Comparison of ENCODE assay signal across 9 mouse cellular contexts in the genomic region with DNA sequence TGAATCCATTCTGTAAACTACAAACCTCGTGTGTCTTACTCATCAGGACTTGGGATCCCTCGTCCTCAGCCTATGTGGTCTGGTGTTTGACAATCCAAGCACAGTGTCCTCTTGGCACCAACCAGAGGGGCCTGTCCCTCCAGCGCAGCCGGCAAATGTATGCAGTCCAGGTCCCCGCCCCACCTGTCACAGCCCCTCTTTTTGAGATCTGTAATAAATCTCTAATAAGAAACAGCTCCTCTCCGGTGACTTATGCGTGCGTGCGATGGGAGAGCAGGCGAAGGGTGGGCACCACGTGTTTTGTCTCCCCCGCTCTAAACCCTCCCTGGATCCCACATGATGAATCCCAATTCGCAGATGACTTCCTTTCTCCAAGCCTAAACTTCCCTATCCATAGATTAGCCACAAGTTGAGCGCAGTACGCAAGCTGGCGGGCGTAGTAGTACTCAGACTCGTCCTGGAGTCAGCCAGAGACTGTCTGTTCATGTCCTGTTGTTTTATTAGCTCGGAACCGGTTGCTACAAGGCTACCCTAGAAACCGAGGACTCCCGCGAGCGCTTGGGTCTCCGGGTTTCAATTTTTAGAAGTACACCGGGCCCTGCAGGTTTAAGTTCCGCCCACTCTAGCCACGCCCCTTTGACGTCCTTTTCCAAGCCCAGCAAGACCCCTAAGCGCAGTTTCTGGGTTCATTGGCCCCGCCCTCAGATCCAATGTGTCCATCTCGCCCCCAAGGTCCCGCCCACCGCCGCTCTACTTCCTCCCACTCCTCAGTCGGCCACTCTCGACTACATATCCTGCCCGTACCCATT. TPM values are rescaled to one million over a fixed set of nuclear protein-coding genes. Genes with fewer than 3 reads are reported as not detected.
A peak's percentile ranks its signal among the peaks of the same experiment; 100 is the strongest.
DNase-seq lines count a peak whose midpoint lies in the region; ATAC-seq and TF ChIP-seq lines count a peak whose summit lies in the region.
"Had no signal": no experiment of that assay in that cellular context is flagged by ENCODE, and none has a peak within 500 bp of the region (broad histone marks: within the 10 kb centered on the region; RNA-seq: fewer than 3 reads in every experiment).

No protein-coding gene starts in this region.

- H3K27me3 ChIP-seq in C2C12 (ENCODE audit: control insufficient read depth, insufficient read depth, insufficient read length), result no peaks in the 10 kb centered on the region
- H3K27me3 ChIP-seq in forebrain, postnatal 0 days (ENCODE audit: insufficient read depth, low read length), result no peaks in the 10 kb centered on the region
- no peaks in the 10 kb centered on the region for H3K27me3 ChIP-seq in midbrain, embryonic 14.5 days (ENCODE audit: control insufficient read depth, insufficient read depth, low read length)
- H3K27me3 ChIP-seq: Patski had no signal

- ATAC-seq in forebrain, postnatal 0 days, result peak; percentile 24
- no peak for ATAC-seq in midbrain, embryonic 14.5 days (ENCODE audit: low FRiP score, low TSS enrichment)

- peaks cover 20% of the 10 kb centered on the region for H3K79me3 ChIP-seq in C2C12 (ENCODE audit: low read depth)

- H3K9ac ChIP-seq in forebrain, postnatal 0 days, result peak overlapping the region; percentile 79
- H3K9ac ChIP-seq in midbrain, embryonic 14.5 days (replicated peaks; ENCODE audit: low read length), result peak overlapping the region; percentile 27; the same call in 1 of the 2 replicates

- peak overlapping the region; percentile 96 for H3K27ac ChIP-seq in forebrain, postnatal 0 days (ENCODE audit: low read depth, low read length)
- H3K27ac ChIP-seq in midbrain, embryonic 14.5 days (replicated peaks; ENCODE audit: low read depth, low read length), result peak overlapping the region; percentile 94

- peaks cover 49% of the 10 kb centered on the region for H3K36me3 ChIP-seq in C2C12 (ENCODE audit: control insufficient read depth, insufficient read depth)
- H3K36me3 ChIP-seq in forebrain, postnatal 0 days (ENCODE audit: insufficient read depth), result peaks cover 66% of the 10 kb centered on the region
- peaks cover 62% of the 10 kb centered on the region for H3K36me3 ChIP-seq in midbrain, embryonic 14.5 days (ENCODE audit: control insufficient read depth, insufficient read depth, low read length)

- peak overlapping the region; percentile 77 for H3ac ChIP-seq in C2C12 (ENCODE audit: control insufficient read depth, insufficient read length, low read depth)

- peak; percentile 90 for DNase-seq in gastrocnemius, postnatal 10 days
- DNase-seq in gastrocnemius, postnatal 14 days, result no peak
- DNase-seq in c-Kit-positive CD71-positive TER-119-positive erythroid progenitor cells, embryonic 14.5 days (ENCODE audit: low spot score), result peak; percentile 96
- DNase-seq in forebrain, postnatal 0 days, result no peak
- peak; percentile 98 for DNase-seq in kidney, postnatal 14 days
- peak; percentile 97 for DNase-seq in midbrain, embryonic 14.5 days
- no peak for DNase-seq in ovary, postnatal 10 days (ENCODE audit: low spot score)

- 3% methylated on average over 38 of the region's 38 CpGs for WGBS in forebrain, postnatal 0 days
- 1% methylated on average over 38 of the region's 38 CpGs for WGBS in midbrain, embryonic 14.5 days

- peak overlapping the region; percentile 99 for H3K4me3 ChIP-seq in C2C12 (ENCODE audit: insufficient read depth, poor library complexity, severe bottlenecking)
- peak overlapping the region; percentile 82 for H3K4me3 ChIP-seq in forebrain, postnatal 0 days (ENCODE audit: low read depth, low read length)
- peak overlapping the region; percentile 93 for H3K4me3 ChIP-seq in midbrain, embryonic 14.5 days (replicated peaks; ENCODE audit: low read depth, low read length)

- H3K79me2 ChIP-seq in C2C12 (ENCODE audit: control insufficient read depth, insufficient read depth), result peaks cover 30% of the 10 kb centered on the region

- H3K4me2 ChIP-seq in forebrain, postnatal 0 days (ENCODE audit: low read depth), result peak overlapping the region; percentile 88
- peak overlapping the region; percentile 79 for H3K4me2 ChIP-seq in midbrain, embryonic 14.5 days (ENCODE audit: low read length)

- TF ChIP-seq CTCF in C2C12 (IDR thresholded peaks at IDR 0.05; ENCODE audit: control insufficient read depth, insufficient read depth, insufficient read length), result no peak
- TF ChIP-seq CTCF in forebrain, postnatal 0 days (IDR thresholded peaks at IDR 0.05; ENCODE audit: low read depth), result no peak

- intact Hi-C loops in gastrocnemius, postnatal 14 days (cut with DNase I; ENCODE audit: low total_unique reads), result no loop called here

- no peaks in the 10 kb centered on the region for H3K9me3 ChIP-seq in forebrain, postnatal 0 days (ENCODE audit: low read length)
- H3K9me3 ChIP-seq in midbrain, embryonic 14.5 days (ENCODE audit: control insufficient read depth, low read length), result no peaks in the 10 kb centered on the region

- H3K4me1 ChIP-seq in forebrain, postnatal 0 days (ENCODE audit: insufficient read depth), result 0 out of 2 replicates have a peak, but pooled peaks cover 5% of the 10 kb centered on the region
- H3K4me1 ChIP-seq in midbrain, embryonic 14.5 days (ENCODE audit: control insufficient read depth, insufficient read depth, low read length), result peaks cover 15% of the 10 kb centered on the region

TF ChIP-seq in C2C12, 6 proteins besides CTCF, POLR2A, EP300 and RAD21:
- TF ChIP-seq MAX (IDR thresholded peaks at IDR 0.05), result peak; percentile 72
- no peak for TF ChIP-seq CEBPB (IDR thresholded peaks at IDR 0.05; ENCODE audit: low read depth)

RNA-seq across cellular contexts. Expression of a gene that starts 1.0 kb away (rescaled TPM):
- total RNA-seq in gastrocnemius, postnatal 10 days (2021), result 10 to 100 TPM; 11.0 to 14.5 TPM
- total RNA-seq in gastrocnemius, postnatal 14 days (2021), result 1 to 10 TPM; 7.7 to 10.0 TPM
- polyA plus RNA-seq in C2C12 (2012; fragmentation: generic; extraction: Trizol), result 48.1 TPM
- 24.2 and 43.4 TPM in 2 replicates for total RNA-seq in forebrain, postnatal 0 days (2014; rRNA removed)
- 19.9 and 24.2 TPM in 2 replicates for polyA plus RNA-seq in forebrain, postnatal 0 days (2015; fragmentation: Nextera tagmentation; extraction: Ambion mirVana)
- 22.6 and 22.8 TPM in 2 replicates for polyA plus RNA-seq in midbrain, embryonic 14.5 days (2014; fragmentation: Nextera tagmentation; extraction: Ambion mirVana)

RNA-seq across cellular contexts. Expression of a gene that starts 8.6 kb away (rescaled TPM):
- 1 to 10 TPM; 2.3 to 3.8 TPM for total RNA-seq in gastrocnemius, postnatal 10 days (2021)
- 1 to 10 TPM; 1.5 to 2.2 TPM for total RNA-seq in gastrocnemius, postnatal 14 days (2021)
- polyA plus RNA-seq in C2C12 (2012; fragmentation: generic; extraction: Trizol), result 0.02 TPM
- total RNA-seq in forebrain, postnatal 0 days (2014; rRNA removed), result 2.4 and 3.9 TPM in 2 replicates
- 3.3 and 3.4 TPM in 2 replicates for polyA plus RNA-seq in forebrain, postnatal 0 days (2015; fragmentation: Nextera tagmentation; extraction: Ambion mirVana)
- 2.9 and 3.7 TPM in 2 replicates for polyA plus RNA-seq in midbrain, embryonic 14.5 days (2014; fragmentation: Nextera tagmentation; extraction: Ambion mirVana)
- polyA plus RNA-seq: Patski had no signal

RNA-seq across cellular contexts. Expression of a gene that starts 23.1 kb away (rescaled TPM):
- total RNA-seq in gastrocnemius, postnatal 10 days (2021), result 1 to 10 TPM in 1 of 2 experiments, under 1 TPM in 1; 0.96 to 1.3 TPM
- total RNA-seq in gastrocnemius, postnatal 14 days (2021), result 1 to 10 TPM; 1.8 to 2.0 TPM
- 0.08 TPM for polyA plus RNA-seq in C2C12 (2012; fragmentation: generic; extraction: Trizol)
- total RNA-seq in forebrain, postnatal 0 days (2014; rRNA removed), result 0.15 TPM in 1 of 2 replicates, not detected in the other
- polyA plus RNA-seq in forebrain, postnatal 0 days (2015; fragmentation: Nextera tagmentation; extraction: Ambion mirVana), result not detected in 2 replicates
- polyA plus RNA-seq in midbrain, embryonic 14.5 days (2014; fragmentation: Nextera tagmentation; extraction: Ambion mirVana), result not detected in 2 replicates

RNA-seq across cellular contexts. Expression of a gene that starts 27.2 kb away (rescaled TPM):
- total RNA-seq in gastrocnemius, postnatal 10 days (2021), result 10 to 100 TPM; 24.0 to 30.8 TPM
- total RNA-seq in gastrocnemius, postnatal 14 days (2021), result 10 to 100 TPM; 18.5 to 22.8 TPM
- 33.3 TPM for polyA plus RNA-seq in C2C12 (2012; fragmentation: generic; extraction: Trizol)
- 189 and 229 TPM in 2 replicates for total RNA-seq in forebrain, postnatal 0 days (2014; rRNA removed)
- polyA plus RNA-seq in forebrain, postnatal 0 days (2015; fragmentation: Nextera tagmentation; extraction: Ambion mirVana), result 110 and 130 TPM in 2 replicates
- polyA plus RNA-seq in midbrain, embryonic 14.5 days (2014; fragmentation: Nextera tagmentation; extraction: Ambion mirVana), result 102 and 132 TPM in 2 replicates

RNA-seq across cellular contexts. Expression of a gene that starts 28.6 kb away (rescaled TPM):
- total RNA-seq in gastrocnemius, postnatal 10 days (2021), result under 1 TPM; 0.14 to 0.36 TPM
- not detected for total RNA-seq in gastrocnemius, postnatal 14 days (2021)
- polyA plus RNA-seq in C2C12 (2012; fragmentation: generic; extraction: Trizol), result not detected
- 6.3 and 8.5 TPM in 2 replicates for total RNA-seq in forebrain, postnatal 0 days (2014; rRNA removed)
- 5.7 and 6.4 TPM in 2 replicates for polyA plus RNA-seq in forebrain, postnatal 0 days (2015; fragmentation: Nextera tagmentation; extraction: Ambion mirVana)
- 4.4 and 5.7 TPM in 2 replicates for polyA plus RNA-seq in midbrain, embryonic 14.5 days (2014; fragmentation: Nextera tagmentation; extraction: Ambion mirVana)

Comparison
In these comparisons a context has a peak if more than half of its experiments do, and no peak if none do; other contexts are left out.
1. DNase-seq: peak in gastrocnemius, postnatal 10 days (single experiment), c-Kit-positive CD71-positive TER-119-positive erythroid progenitor cells, embryonic 14.5 days (single experiment), kidney, postnatal 14 days (single experiment) and midbrain, embryonic 14.5 days (single experiment); none in gastrocnemius, postnatal 14 days (single experiment), forebrain, postnatal 0 days (single experiment) and ovary, postnatal 10 days (single experiment).
2. Peak in every context shown above with its lines, with median percentiles within 50 percentile points of each other: H3K4me3 ChIP-seq.